Mouse (Mus musculus) heart, embryonic 12.5 days (tissue): ENCODE data around the gene Hspb8. TPM values are rescaled to one million over a fixed set of nuclear protein-coding genes. Genes with fewer than 3 reads are reported as not detected.

Experiments used
- polyA plus RNA-seq: library from polyadenylated mRNA; unstranded; fragments of >200 nt; fragmentation: Nextera tagmentation; extraction: Ambion mirVana; gene quantifications from 2 replicates; pipeline ENCODE4 v1.2.1, GENCODE M21; 2016

Hspb8 gene
- polyA plus RNA-seq, 1 experiment from 2014 or later, result 37.9 TPM

Other genes with a start within 250 kb of the Hspb8 start
- gene Ccdc60, start 133.9 kb downstream of the Hspb8 start, polyA plus RNA-seq, result 0.46 and 0.52 TPM in 2 replicates
- gene Srrm4, start 169.0 kb upstream of the Hspb8 start, polyA plus RNA-seq, result 1.7 and 2.4 TPM in 2 replicates